10 mouse cellular contexts compared by ENCODE assay signal in genomic region chr2:158242170-158242896, GRCm38 (mm10). TPM values are rescaled to one million over a fixed set of nuclear protein-coding genes. Genes with fewer than 3 reads are reported as not detected.
DNase-seq lines count a peak whose midpoint lies in the region; ATAC-seq lines count a peak whose summit lies in the region.
"Had no signal": no experiment of that assay in that cellular context is flagged by ENCODE, and none has a peak within 500 bp of the region (broad histone marks: within the 10 kb centered on the region; RNA-seq: fewer than 3 reads in every experiment).

No protein-coding gene starts in this region.

- no peaks in the 10 kb centered on the region for H3K9me3 ChIP-seq in lung, embryonic 16.5 days (ENCODE audit: control insufficient read depth, low read length)
- H3K9me3 ChIP-seq: limb, embryonic 12.5 days had no signal

- no peak for DNase-seq in lung, postnatal 14 days
- DNase-seq in cerebellum, postnatal 36 days: peak; percentile 70 to 74
- peak; percentile 45 to 65 for DNase-seq in layer of hippocampus, adult 18-20 months (ENCODE audit: low spot score in 2 of 2)
- DNase-seq in right cerebral cortex, postnatal 4 days: peak; percentile 47
- no peak for DNase-seq in natural killer cell, adult 2 months (ENCODE audit: low spot score in 2 of 2)
- DNase-seq in Muller cell, postnatal 12 days (ENCODE audit: inconsistent ontology term): no peak

- no peak overlapping the region for H3K4me3 ChIP-seq in lung, embryonic 16.5 days (ENCODE audit: low read length)
- H3K4me3 ChIP-seq: limb, embryonic 12.5 days had no signal

- no peaks in the 10 kb centered on the region for H3K36me3 ChIP-seq in lung, embryonic 16.5 days (ENCODE audit: control insufficient read depth, insufficient read depth, low read length)
- H3K36me3 ChIP-seq: limb, embryonic 12.5 days had no signal

- H3K9ac ChIP-seq in lung, embryonic 16.5 days (ENCODE audit: low read length): no peak overlapping the region
- H3K9ac ChIP-seq: limb, embryonic 12.5 days had no signal

- H3K4me1 ChIP-seq in lung, embryonic 16.5 days (replicated peaks; ENCODE audit: control insufficient read depth, insufficient read depth, low read length): peaks cover 18% of the 10 kb centered on the region
- H3K4me1 ChIP-seq: limb, embryonic 12.5 days had no signal

- H3K27ac ChIP-seq in lung, embryonic 16.5 days (ENCODE audit: low read length): no peak overlapping the region
- H3K27ac ChIP-seq: limb, embryonic 12.5 days had no signal

- no peaks in the 10 kb centered on the region for H3K27me3 ChIP-seq in lung, embryonic 16.5 days (ENCODE audit: control insufficient read depth, insufficient read depth, low read depth, low read length)
- H3K27me3 ChIP-seq: limb, embryonic 12.5 days; Patski had no signal

- peak; percentile 61; the same call in 1 of the 2 replicates for ATAC-seq in lung, embryonic 16.5 days (ENCODE audit: low read depth)
- ATAC-seq: Patski had no signal

- WGBS in lung, embryonic 16.5 days: 64% methylated on average over 18 of the region's 18 CpGs

- no peak overlapping the region for H3K4me2 ChIP-seq in lung, embryonic 16.5 days (ENCODE audit: low read depth, low read length)
- H3K4me2 ChIP-seq: limb, embryonic 12.5 days had no signal

RNA-seq across cellular contexts. Expression of gene D630003M21Rik, which starts 13.3 kb away (rescaled TPM):
- 3.9 and 4.0 TPM in 2 replicates for polyA plus RNA-seq in lung, embryonic 16.5 days (2015; fragmentation: Nextera tagmentation; extraction: Ambion mirVana)
- total RNA-seq in layer of hippocampus, adult 18-20 months (2021): 1 to 10 TPM; 3.5 to 4.5 TPM

RNA-seq across cellular contexts. Expression of gene Bpi, which starts 15.6 kb away (rescaled TPM):
- not detected in 2 replicates for polyA plus RNA-seq in lung, embryonic 16.5 days (2015; fragmentation: Nextera tagmentation; extraction: Ambion mirVana)
- not detected for total RNA-seq in layer of hippocampus, adult 18-20 months (2021)
- polyA plus RNA-seq: heart, embryonic 16.5 days; limb, embryonic 12.5 days had no signal

Comparison
In these comparisons a context has a peak if more than half of its experiments do, and no peak if none do; other contexts are left out.
1. DNase-seq: peak in cerebellum, postnatal 36 days (2 of 2), layer of hippocampus, adult 18-20 months (2 of 2) and right cerebral cortex, postnatal 4 days (single experiment); none in lung, postnatal 14 days (single experiment), natural killer cell, adult 2 months (0 of 2) and Muller cell, postnatal 12 days (single experiment).